Mouse (Mus musculus) liver, postnatal 0 days (tissue): ENCODE results near the gene Rdh8. TPM values are rescaled to one million over a fixed set of nuclear protein-coding genes. Genes with fewer than 3 reads are reported as not detected.
A peak's percentile ranks its signal among the peaks of the same experiment; 100 is the strongest.

Experiments
- ATAC-seq: fragments of 200-750 bp; cut with Nextera tagmentation; 2 replicates; pipeline ENCODE4 v1.8.0; 2017; ENCODE audit warnings: mild to moderate bottlenecking, moderate library complexity
- DNase-seq: peaks from one replicate; pipeline ENCODE4 v3.0.0-alpha.2; 2016
- H3K27ac ChIP-seq: fragments of 300-500 bp; sonication (generic); 2 replicates; pipeline ENCODE4 v1.5.1; 2014; ENCODE audit warnings: antibody characterized with exemption, moderate library complexity, mild to moderate bottlenecking, low read depth
- H3K27me3 ChIP-seq: fragments of 300-500 bp; sonication (generic); 2 replicates; pipeline ENCODE4 v1.6.1; 2014; ENCODE audit warnings: low read length, control low read depth, mixed read lengths; ENCODE audit not compliant: insufficient read depth
- H3K36me3 ChIP-seq: fragments of 300-500 bp; sonication (generic); replicated peaks from 2 replicates; pipeline ENCODE4 v1.6.1; 2014; ENCODE audit warnings: mild to moderate bottlenecking, control low read depth, low read length, moderate library complexity, mixed read lengths; ENCODE audit not compliant: insufficient read depth
- H3K4me1 ChIP-seq: fragments of 300-500 bp; sonication (generic); 2 replicates; pipeline ENCODE4 v1.6.1; 2014; ENCODE audit warnings: antibody characterized with exemption, mild to moderate bottlenecking, control low read depth; ENCODE audit not compliant: insufficient read depth
- H3K4me2 ChIP-seq: fragments of 300-500 bp; sonication (generic); 2 replicates; pipeline ENCODE4 v1.6.1; 2014; ENCODE audit warnings: low read depth, mild to moderate bottlenecking, low read length, moderate library complexity, mixed read lengths
- H3K4me3 ChIP-seq: fragments of 300-500 bp; sonication (generic); 2 replicates; pipeline ENCODE4 v1.5.1; 2014; ENCODE audit warnings: low read depth, low read length
- H3K9ac ChIP-seq: fragments of 300-500 bp; sonication (generic); replicated peaks from 2 replicates; pipeline ENCODE4 v1.6.1; 2014; ENCODE audit warnings: mild to moderate bottlenecking, moderate library complexity
- H3K9me3 ChIP-seq: fragments of 300-500 bp; sonication (generic); 2 replicates; pipeline ENCODE4 v1.6.1; 2016; ENCODE audit warnings: mild to moderate bottlenecking, control low read depth, low read length, mixed read lengths
- CTCF ChIP-seq: sonication (generic); IDR thresholded peaks from 2 replicates; pipeline ENCODE4 v1.5.1; 2016; ENCODE audit warnings: antibody characterized with exemption, low read depth
- EP300 ChIP-seq: IDR thresholded peaks from 2 replicates; pipeline ENCODE4 v1.6.1; 2016; ENCODE audit warnings: antibody characterized with exemption, low read depth, mild to moderate bottlenecking
- WGBS: fragments of 180-500 bp; shearing (Covaris S2); extraction: QIAGEN DNeasy Blood & Tissue Kit; methylation state at CpG from one replicate; pipeline ENCODE4 v1.1.7; 2014; ENCODE audit not compliant: insufficient replicate concordance; 5-methylcytosine and 5-hydroxymethylcytosine counted together
- polyA plus RNA-seq: library from polyadenylated mRNA; unstranded; fragments of >200 nt; fragmentation: Nextera tagmentation; extraction: Ambion mirVana; gene quantifications from 2 replicates; pipeline ENCODE4 v1.2.1, GENCODE M21; 2015

The Rdh8 gene
- polyA plus RNA-seq, 1 experiment from 2014 or later, result not detected

GRCm38 (mm10) chr9:20842670-20843069, 24.4 kb downstream of the Rdh8 start:
- no peaks in the 10 kb centered on the region for H3K9me3 ChIP-seq
- WGBS, result 17% methylated on average over 2 of the region's 2 CpGs
- no peak for DNase-seq

GRCm38 (mm10) chr9:20850179-20850578, 31.9 kb downstream of the Rdh8 start:
- H3K4me1 ChIP-seq, result no peaks in the 10 kb centered on the region
- no peak overlapping the region for H3K4me2 ChIP-seq
- ATAC-seq (no peak), DNase-seq (no peak)
- H3K9me3 ChIP-seq, result no peaks in the 10 kb centered on the region
- no peak overlapping the region for H3K9ac ChIP-seq
- H3K27me3 ChIP-seq, result no peaks in the 10 kb centered on the region
- no peaks in the 10 kb centered on the region for H3K36me3 ChIP-seq
- no peak overlapping the region for H3K4me3 ChIP-seq
- no peak for TF ChIP-seq EP300
- TF ChIP-seq CTCF, result no peak
- no peak overlapping the region for H3K27ac ChIP-seq
- WGBS, result 83% methylated on average over 2 of the region's 2 CpGs

More at GRCm38 (mm10) chr9:20842670-20843069, 24.4 kb downstream of the Rdh8 start:
- TF ChIP-seq EP300, result no peak
- peak; percentile 59 for TF ChIP-seq CTCF
- Histone ChIP-seq H3K4me2 (no peak overlapping the region), H3K4me1 (no peaks in the 10 kb centered on the region), H3K27me3 (no peaks in the 10 kb centered on the region), H3K9ac (no peak overlapping the region), H3K27ac (no peak overlapping the region), H3K36me3 (no peaks in the 10 kb centered on the region), H3K4me3 (no peak overlapping the region)
- no peak for ATAC-seq

DNA sequence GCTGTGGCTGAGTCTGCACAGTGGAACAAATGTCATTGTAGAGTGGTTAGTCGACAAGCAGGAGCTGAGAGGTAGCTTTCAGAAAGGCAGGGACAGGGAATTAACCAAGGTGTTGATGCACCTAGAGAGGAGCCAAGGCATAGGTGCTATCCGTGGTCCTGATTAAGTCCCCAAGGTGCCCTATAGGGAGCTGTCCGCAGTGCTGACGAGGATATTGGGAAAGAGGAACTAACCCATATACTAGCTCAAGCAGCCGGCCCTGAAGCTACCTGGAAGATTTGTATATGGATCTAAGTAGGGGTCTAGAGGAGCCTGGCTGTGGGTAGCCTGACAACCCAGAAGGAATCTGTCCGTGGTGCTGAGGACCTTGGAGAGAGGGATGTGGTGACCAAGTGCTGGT, 38.8 kb downstream of the Rdh8 start:
- 7% methylated on average over 6 of the region's 6 CpGs for WGBS
- no peaks in the 10 kb centered on the region for H3K36me3 ChIP-seq
- no peaks in the 10 kb centered on the region for H3K27me3 ChIP-seq
- H3K9ac ChIP-seq, result no peak overlapping the region
- no peak for TF ChIP-seq EP300
- no peak overlapping the region for H3K4me2 ChIP-seq
- DNase-seq (peak; percentile 85), ATAC-seq (peak; percentile 67)
- no peak overlapping the region for H3K27ac ChIP-seq
- no peaks in the 10 kb centered on the region for H3K9me3 ChIP-seq
- no peaks in the 10 kb centered on the region for H3K4me1 ChIP-seq
- H3K4me3 ChIP-seq, result no peak overlapping the region

DNA sequence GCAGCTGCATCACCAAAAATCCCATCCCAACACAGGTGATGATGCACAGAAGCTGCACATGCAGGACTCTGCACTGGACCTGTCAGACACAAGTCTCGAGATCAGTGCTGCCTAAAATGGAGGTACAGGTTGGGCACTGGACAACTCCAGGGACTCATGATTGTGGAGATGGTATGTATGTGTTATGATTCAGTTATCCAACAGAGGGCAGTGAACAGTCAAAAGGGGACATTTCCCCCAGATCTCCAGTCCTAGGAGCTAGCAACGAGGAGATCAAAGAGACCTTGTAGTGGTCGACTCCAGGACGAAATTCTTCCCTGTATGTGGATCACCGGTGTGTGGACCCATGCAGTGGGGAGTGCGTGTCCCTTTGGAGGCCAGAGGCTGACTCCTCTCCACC, 41.6 kb downstream of the Rdh8 start:
- H3K4me2 ChIP-seq, result no peak overlapping the region
- WGBS, result 36% methylated on average over 6 of the region's 6 CpGs
- no peak for TF ChIP-seq EP300
- TF ChIP-seq CTCF, result peak; percentile 21; the same call in 1 of the 2 replicates
- ATAC-seq (no peak), DNase-seq (no peak)
- no peaks in the 10 kb centered on the region for H3K9me3 ChIP-seq
- no peaks in the 10 kb centered on the region for H3K36me3 ChIP-seq
- H3K27ac ChIP-seq, result no peak overlapping the region
- H3K9ac ChIP-seq, result no peak overlapping the region
- no peaks in the 10 kb centered on the region for H3K4me1 ChIP-seq
- H3K4me3 ChIP-seq, result no peak overlapping the region
- H3K27me3 ChIP-seq, result no peaks in the 10 kb centered on the region

- H3K9ac ChIP-seq, result no peak overlapping the region
These were observed 43.5 kb downstream of the Rdh8 start for GRCm38 (mm10) chr9:20861821-20862220.

DNA sequence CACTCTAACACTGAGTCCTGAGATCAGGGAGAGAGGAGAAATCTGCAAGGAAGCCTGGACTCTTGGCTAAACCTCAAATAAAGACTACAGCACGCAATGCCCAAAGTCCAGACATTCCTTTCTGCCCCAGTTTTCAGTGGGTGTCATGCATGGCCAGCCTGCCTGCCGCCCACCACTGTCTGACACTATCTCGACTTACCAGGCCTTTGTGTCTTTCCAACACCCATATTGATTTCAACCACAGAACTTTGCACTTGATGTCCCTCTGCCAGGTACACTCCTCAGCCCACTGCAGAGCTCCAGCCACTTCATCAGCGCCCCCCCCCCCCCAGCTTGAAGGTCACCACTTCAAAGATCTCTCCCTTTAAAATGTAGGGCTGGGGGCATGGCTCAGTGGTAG, 43.9 kb downstream of the Rdh8 start:
- TF ChIP-seq EP300 (no peak), CTCF (no peak)
- Histone ChIP-seq H3K27ac (0 out of 2 replicates have a peak overlapping the region, but pooled peaks have one; percentile 4), H3K9me3 (no peaks in the 10 kb centered on the region), H3K27me3 (no peaks in the 10 kb centered on the region), H3K9ac (no peak overlapping the region), H3K4me1 (no peaks in the 10 kb centered on the region), H3K4me3 (no peak overlapping the region), H3K36me3 (no peaks in the 10 kb centered on the region), H3K4me2 (no peak overlapping the region)
- WGBS, result 31% methylated on average over 4 of the region's 4 CpGs
- ATAC-seq, result peak; percentile 48; the same call in 1 of the 2 replicates
- no peak for DNase-seq

More at GRCm38 (mm10) chr9:20861821-20862220, 43.5 kb downstream of the Rdh8 start:
- Histone ChIP-seq H3K27me3 (no peaks in the 10 kb centered on the region), H3K9me3 (no peaks in the 10 kb centered on the region), H3K4me2 (no peak overlapping the region), H3K4me1 (no peaks in the 10 kb centered on the region), H3K36me3 (no peaks in the 10 kb centered on the region), H3K4me3 (no peak overlapping the region), H3K27ac (0 out of 2 replicates have a peak overlapping the region, but pooled peaks have one; percentile 4)
- ATAC-seq (no peak), DNase-seq (peak; percentile 58)
- 13% methylated on average over 4 of the region's 4 CpGs for WGBS
- TF ChIP-seq CTCF, result peak; percentile 73
- no peak for TF ChIP-seq EP300

DNA sequence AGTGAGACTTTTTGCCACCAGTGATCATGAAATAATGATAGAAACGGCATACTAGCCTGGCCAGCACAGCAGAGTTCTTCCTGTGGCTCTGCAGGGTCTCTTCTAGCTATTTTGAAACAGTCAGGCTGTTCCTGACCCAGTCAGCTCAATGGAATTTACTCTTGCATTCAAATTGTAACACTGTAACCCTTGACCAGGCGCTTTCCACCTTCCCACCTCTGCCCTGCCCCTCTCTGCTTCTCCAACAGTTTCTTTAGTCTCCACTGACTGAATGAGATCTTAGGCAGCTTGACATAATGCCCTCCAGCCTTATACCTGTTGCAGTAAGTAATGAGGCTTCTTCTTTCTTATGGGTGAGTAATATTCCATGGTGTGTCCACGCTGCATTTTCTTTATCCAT, 48.6 kb downstream of the Rdh8 start:
- 0 out of 2 replicates have a peak, but pooled peaks have one; percentile 24 for ATAC-seq

More for the DNA sequence above, 48.6 kb downstream of the Rdh8 start:
- no peaks in the 10 kb centered on the region for H3K9me3 ChIP-seq
- no peak for TF ChIP-seq CTCF
- TF ChIP-seq EP300, result no peak
- no peak overlapping the region for H3K4me3 ChIP-seq
- 0 out of 2 replicates have a peak, but pooled peaks cover 3% of the 10 kb centered on the region for H3K4me1 ChIP-seq
- H3K4me2 ChIP-seq, result no peak overlapping the region
- H3K9ac ChIP-seq, result no peak overlapping the region
- WGBS, result 59% methylated on average over 3 of the region's 3 CpGs
- no peak for DNase-seq
- H3K36me3 ChIP-seq, result peaks cover 9% of the 10 kb centered on the region; the same call in 1 of the 2 replicates
- H3K27me3 ChIP-seq, result no peaks in the 10 kb centered on the region
- peak overlapping the region; percentile 55; the same call in 1 of the 2 replicates for H3K27ac ChIP-seq
